Mouse (Mus musculus) heart, embryonic 11.5 days (tissue): ENCODE measurements around the gene Clec4g. TPM values are rescaled to one million over a fixed set of nuclear protein-coding genes. Genes with fewer than 3 reads are reported as not detected.
A peak's percentile ranks its signal among the peaks of the same experiment; 100 is the strongest.
"Not testable (repeated sequence)": the region's sequence is repeated elsewhere in the genome, so short reads cannot be mapped to it uniquely, and the experiment has no call there.

Experiments
- ATAC-seq: fragments of 200-750 bp; cut with Nextera tagmentation; replicated peaks from 2 replicates; pipeline ENCODE4 v1.8.0; 2017; ENCODE audit warnings: moderate library complexity; ENCODE audit not compliant: insufficient number of reproducible peaks, low FRiP score, low TSS enrichment
- H3K27ac ChIP-seq: fragments of 300-500 bp; sonication (generic); 2 replicates; pipeline ENCODE4 v1.5.1; 2014; ENCODE audit warnings: mild to moderate bottlenecking, low read depth, low read length
- H3K27me3 ChIP-seq: fragments of 300-500 bp; sonication (generic); 2 replicates; pipeline ENCODE4 v1.6.1; 2014; ENCODE audit warnings: mild to moderate bottlenecking, low read length, mixed read lengths; ENCODE audit not compliant: control insufficient read depth, insufficient read depth
- H3K36me3 ChIP-seq: fragments of 300-500 bp; sonication (generic); 2 replicates; pipeline ENCODE4 v1.6.1; 2014; ENCODE audit warnings: mild to moderate bottlenecking, low read length, moderate library complexity, mixed read lengths; ENCODE audit not compliant: control insufficient read depth, insufficient read depth
- H3K4me1 ChIP-seq: fragments of 300-500 bp; sonication (generic); 2 replicates; pipeline ENCODE4 v1.6.1; 2014; ENCODE audit warnings: low read length; ENCODE audit not compliant: control insufficient read depth, insufficient read depth
- H3K4me2 ChIP-seq: fragments of 300-500 bp; sonication (generic); 2 replicates; pipeline ENCODE4 v1.6.1; 2014; ENCODE audit warnings: mild to moderate bottlenecking, moderate library complexity
- H3K4me3 ChIP-seq: fragments of 300-500 bp; sonication (generic); 2 replicates; pipeline ENCODE4 v1.5.1; 2014; ENCODE audit warnings: low read depth, low read length
- H3K9ac ChIP-seq: fragments of 300-500 bp; sonication (generic); 2 replicates; pipeline ENCODE4 v1.6.1; 2014; ENCODE audit warnings: mild to moderate bottlenecking, low read depth, low read length, moderate library complexity
- H3K9me3 ChIP-seq: fragments of 300-500 bp; sonication (generic); replicated peaks from 2 replicates; pipeline ENCODE4 v1.6.1; 2016; ENCODE audit warnings: low read length; ENCODE audit not compliant: control insufficient read depth
- WGBS: fragments of 180-500 bp; shearing (Covaris S2); extraction: QIAGEN DNeasy Blood & Tissue Kit; methylation state at CpG from one replicate; pipeline ENCODE4 v1.1.7; 2014; ENCODE audit not compliant: insufficient replicate concordance; 5-methylcytosine and 5-hydroxymethylcytosine counted together
- polyA plus RNA-seq: library from polyadenylated mRNA; unstranded; fragments of >200 nt; fragmentation: Nextera tagmentation; extraction: Ambion mirVana; gene quantifications from 2 replicates; pipeline ENCODE4 v1.2.1, GENCODE M21; 2014

Gene Clec4g
- 4.1 and 4.6 TPM in 2 replicates for polyA plus RNA-seq

DNA sequence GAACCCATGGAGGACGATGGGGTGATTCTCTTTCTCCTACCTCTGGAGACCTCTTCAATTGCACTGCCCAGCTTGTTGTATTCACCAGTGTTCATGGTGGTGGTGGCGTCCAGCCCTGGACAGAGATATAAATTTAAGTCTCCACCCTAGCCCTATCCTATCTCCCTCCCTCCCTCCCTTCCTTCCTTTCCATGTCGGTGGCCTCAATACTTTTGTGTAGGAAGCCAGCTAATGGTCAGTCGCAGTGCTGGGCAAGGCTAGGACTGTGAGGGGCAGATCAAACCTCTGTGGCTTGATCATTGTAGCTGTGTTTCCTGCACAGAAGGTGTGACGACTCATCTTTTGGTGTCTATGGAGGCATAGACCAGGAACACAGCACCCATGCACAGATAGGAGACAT is at the start of gene Clec4g:
Clec4g (minus strand) TSS at position 101 of the 400 bp plus-strand sequence.
- Histone ChIP-seq H3K4me2 (no peak within 1 kb of the TSS), H3K27ac (no peak within 1 kb of the TSS), H3K4me1 (no peaks in the 10 kb centered on the region), H3K9ac (no peak within 1 kb of the TSS), H3K4me3 (no peak within 1 kb of the TSS), H3K27me3 (no peaks in the 10 kb centered on the region), H3K9me3 (0 out of 2 replicates have a peak, but pooled peaks cover 3% of the 10 kb centered on the region), H3K36me3 (no peaks in the 10 kb centered on the region)
- WGBS, result 54% methylated on average over 5 of the region's 5 CpGs
- ATAC-seq, result no peak

DNA sequence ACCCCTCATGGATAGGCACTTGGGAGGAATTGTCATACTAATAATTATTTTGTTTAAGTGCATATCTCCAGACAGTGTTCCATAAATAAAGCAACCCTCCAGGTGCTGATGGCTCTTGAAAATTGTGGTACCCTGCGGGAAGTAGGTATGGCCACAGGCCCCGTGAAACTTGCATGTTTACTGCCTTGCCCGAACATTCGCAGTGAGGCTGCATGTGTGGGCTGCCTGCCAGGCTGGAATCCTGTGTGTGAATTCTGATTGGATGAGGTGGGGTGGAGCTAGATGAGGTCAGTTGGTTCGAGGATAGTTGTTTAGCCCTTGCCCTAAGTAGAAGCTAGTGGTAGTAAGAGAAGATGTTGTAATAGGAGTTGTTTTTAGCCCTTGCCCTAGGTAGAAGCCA is 48.2 kb upstream of the Clec4g start:
- H3K9ac ChIP-seq, H3K27me3 ChIP-seq, ATAC-seq, H3K4me1 ChIP-seq, H3K4me3 ChIP-seq, H3K4me2 ChIP-seq, H3K27ac ChIP-seq, H3K36me3 ChIP-seq: not testable (repeated sequence)
- H3K9me3 ChIP-seq, result peaks cover 10% of the 10 kb centered on the region
- WGBS, result 81% methylated on average over 5 of the region's 5 CpGs

DNA sequence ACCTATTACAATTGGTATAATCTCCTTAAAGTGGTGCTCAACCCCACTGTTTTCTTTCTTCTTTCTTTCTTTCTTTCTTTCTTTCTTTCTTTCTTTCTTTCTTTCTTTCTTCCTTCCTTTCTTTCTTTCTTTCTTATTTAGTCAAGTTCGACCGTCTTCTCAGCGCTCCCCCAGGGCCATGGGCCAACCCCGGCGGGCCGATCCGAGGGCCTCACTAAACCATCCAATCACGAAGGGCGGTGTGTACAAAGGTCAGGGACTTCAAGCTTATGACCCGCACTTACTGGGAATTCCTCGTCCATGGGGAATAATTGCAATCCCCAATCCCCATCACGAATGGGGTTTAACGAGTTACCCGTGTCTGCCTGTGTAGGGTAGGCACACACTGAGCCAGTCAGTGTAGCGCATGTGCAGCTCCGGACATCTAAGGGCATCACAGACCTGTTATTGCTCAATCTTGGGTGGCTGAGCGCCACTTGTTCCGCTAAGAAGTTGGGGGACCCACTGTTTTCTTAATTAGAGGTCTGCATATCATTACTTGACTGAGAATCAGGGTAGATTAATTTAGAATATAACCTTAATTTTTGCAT is 33.9 kb upstream of the Clec4g start:
- Histone ChIP-seq H3K4me3 (no peak overlapping the region), H3K9ac (no peak overlapping the region), H3K27ac (no peak overlapping the region), H3K4me1 (no peaks in the 10 kb centered on the region), H3K36me3 (no peaks in the 10 kb centered on the region), H3K27me3 (no peaks in the 10 kb centered on the region), H3K4me2 (no peak overlapping the region), H3K9me3 (peaks cover 4% of the 10 kb centered on the region)
- 63% methylated on average over 18 of the region's 18 CpGs for WGBS
- ATAC-seq, result peak; percentile 100

DNA sequence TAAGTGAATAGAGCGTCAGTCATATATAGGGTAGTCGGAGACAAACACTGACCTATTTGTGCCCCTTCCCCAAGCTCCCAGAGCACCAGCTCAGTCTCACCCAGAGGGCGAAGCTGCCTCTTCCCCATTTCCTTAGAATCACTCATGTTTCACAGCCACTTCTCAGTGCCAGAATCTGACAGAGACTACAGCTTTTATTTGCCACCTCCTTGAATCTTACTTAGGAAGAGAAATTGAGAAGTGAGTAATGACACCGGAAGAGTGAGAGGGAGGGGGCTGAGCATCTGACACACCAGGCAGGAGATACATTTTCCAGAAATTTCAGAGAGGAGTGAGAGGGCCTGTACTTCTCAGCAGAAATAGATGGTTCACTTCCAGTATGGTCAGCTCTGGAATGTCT is 28.3 kb upstream of the Clec4g start, which contains the start of gene Cd209a:
Cd209a (minus strand) TSS at position 224 of the 400 bp plus-strand sequence.
- Histone ChIP-seq H3K9ac (no peak within 1 kb of the TSS), H3K27ac (no peak within 1 kb of the TSS), H3K27me3 (no peaks in the 10 kb centered on the region), H3K9me3 (no peaks in the 10 kb centered on the region), H3K36me3 (no peaks in the 10 kb centered on the region), H3K4me2 (no peak within 1 kb of the TSS), H3K4me3 (no peak within 1 kb of the TSS), H3K4me1 (no peaks in the 10 kb centered on the region)
- 88% methylated on average over 4 of the region's 4 CpGs for WGBS
- no peak for ATAC-seq

DNA sequence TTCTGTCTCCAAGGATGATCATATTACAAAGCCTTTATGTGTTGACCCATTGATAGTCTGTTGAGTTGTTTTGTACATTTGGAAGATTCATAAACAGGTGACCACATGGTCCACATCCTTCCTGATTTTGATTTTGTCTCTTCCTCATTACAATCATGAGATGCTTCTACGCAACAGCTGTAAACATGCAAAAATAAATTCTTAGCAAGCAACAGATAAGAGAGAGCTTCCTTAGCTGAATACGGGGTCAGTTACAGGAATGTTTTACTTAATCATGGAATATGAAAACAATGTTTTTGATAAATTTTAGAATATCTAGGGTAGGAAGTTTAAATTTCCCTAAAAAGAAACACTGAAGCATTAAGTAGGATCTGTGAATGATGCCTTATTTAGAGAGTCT is 16.5 kb upstream of the Clec4g start:
- 82% methylated on average over 2 of the region's 2 CpGs for WGBS
- H3K4me2 ChIP-seq, result no peak overlapping the region
- H3K27ac ChIP-seq, result no peak overlapping the region
- no peaks in the 10 kb centered on the region for H3K27me3 ChIP-seq
- no peak for ATAC-seq
- H3K4me1 ChIP-seq, result no peaks in the 10 kb centered on the region
- H3K36me3 ChIP-seq, result no peaks in the 10 kb centered on the region
- no peak overlapping the region for H3K4me3 ChIP-seq
- H3K9me3 ChIP-seq, result no peaks in the 10 kb centered on the region
- H3K9ac ChIP-seq, result no peak overlapping the region

DNA sequence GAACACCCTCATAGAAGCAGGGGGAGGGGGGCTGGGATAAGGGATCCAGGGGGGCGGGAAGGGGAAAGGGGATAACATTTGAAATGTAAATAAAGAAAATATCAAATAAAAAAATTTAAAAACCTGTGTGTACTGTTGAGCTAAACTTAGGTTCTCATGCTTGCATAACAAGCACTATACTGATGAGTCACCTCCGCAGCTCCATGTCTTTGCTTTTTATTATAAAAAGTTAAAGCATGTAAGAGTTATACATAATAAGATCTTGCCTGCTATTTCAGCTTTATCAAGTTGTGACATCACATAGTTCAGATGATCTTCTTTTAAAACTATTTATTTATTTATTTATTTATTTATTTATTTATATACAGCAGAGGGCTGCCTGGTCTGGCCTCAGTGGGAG is 15.1 kb upstream of the Clec4g start:
- no peak for ATAC-seq
- Histone ChIP-seq H3K4me1 (no peaks in the 10 kb centered on the region), H3K4me2 (no peak overlapping the region), H3K4me3 (no peak overlapping the region), H3K9me3 (no peaks in the 10 kb centered on the region), H3K27me3 (no peaks in the 10 kb centered on the region), H3K36me3 (no peaks in the 10 kb centered on the region), H3K27ac (no peak overlapping the region), H3K9ac (no peak overlapping the region)
- WGBS, result 76% methylated on average over 2 of the region's 2 CpGs

DNA sequence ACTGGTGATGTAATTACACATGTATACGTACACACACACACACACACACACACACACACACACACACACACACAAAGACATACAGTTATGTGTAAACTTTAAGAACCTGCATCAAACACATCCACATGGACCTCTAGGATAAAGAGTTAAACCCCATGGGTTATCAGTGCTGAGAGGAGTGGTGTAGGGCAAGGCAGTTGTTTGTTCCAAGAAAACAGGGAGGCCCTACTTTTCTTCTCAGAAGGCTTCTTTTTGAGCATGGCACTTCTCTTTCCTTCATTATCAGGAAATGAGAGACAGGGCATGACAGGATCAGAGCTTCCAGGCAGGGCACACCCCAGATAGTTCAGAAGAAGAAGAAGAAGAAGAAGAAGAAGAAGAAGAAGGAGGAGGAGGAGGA is 13.6 kb upstream of the Clec4g start:
- Histone ChIP-seq H3K4me1 (no peaks in the 10 kb centered on the region), H3K9me3 (no peaks in the 10 kb centered on the region), H3K27me3 (no peaks in the 10 kb centered on the region), H3K9ac (no peak overlapping the region), H3K27ac (no peak overlapping the region), H3K4me2 (no peak overlapping the region), H3K36me3 (no peaks in the 10 kb centered on the region), H3K4me3 (no peak overlapping the region)
- no peak for ATAC-seq
- 53% methylated on average over 1 of the region's 1 CpGs for WGBS

DNA sequence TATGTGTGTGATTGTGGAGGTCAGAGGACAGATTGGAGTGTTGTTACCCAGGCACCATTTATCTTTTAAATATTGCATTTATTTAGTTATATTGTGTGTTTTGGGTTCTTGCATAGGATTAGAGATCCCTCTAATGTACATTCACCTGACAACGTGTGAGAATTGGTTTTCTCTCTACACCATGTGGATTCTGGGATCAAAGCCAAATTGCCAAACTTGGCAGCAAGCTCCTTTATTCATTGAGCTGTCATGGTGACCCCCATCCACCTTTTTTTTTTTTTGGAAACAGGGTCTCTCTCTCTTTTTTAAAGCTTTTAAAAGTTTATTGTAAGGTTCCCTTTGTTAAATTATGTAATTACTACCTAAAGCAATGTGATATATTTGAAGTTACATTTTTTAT is 590 bp upstream of the Clec4g start:
- ATAC-seq, result no peak
- Histone ChIP-seq H3K4me3 (no peak overlapping the region), H3K4me2 (no peak overlapping the region), H3K9ac (no peak overlapping the region), H3K36me3 (no peaks in the 10 kb centered on the region), H3K27ac (no peak overlapping the region), H3K4me1 (no peaks in the 10 kb centered on the region), H3K27me3 (no peaks in the 10 kb centered on the region), H3K9me3 (0 out of 2 replicates have a peak, but pooled peaks cover 3% of the 10 kb centered on the region)
- 32% methylated on average over 1 of the region's 1 CpGs for WGBS

DNA sequence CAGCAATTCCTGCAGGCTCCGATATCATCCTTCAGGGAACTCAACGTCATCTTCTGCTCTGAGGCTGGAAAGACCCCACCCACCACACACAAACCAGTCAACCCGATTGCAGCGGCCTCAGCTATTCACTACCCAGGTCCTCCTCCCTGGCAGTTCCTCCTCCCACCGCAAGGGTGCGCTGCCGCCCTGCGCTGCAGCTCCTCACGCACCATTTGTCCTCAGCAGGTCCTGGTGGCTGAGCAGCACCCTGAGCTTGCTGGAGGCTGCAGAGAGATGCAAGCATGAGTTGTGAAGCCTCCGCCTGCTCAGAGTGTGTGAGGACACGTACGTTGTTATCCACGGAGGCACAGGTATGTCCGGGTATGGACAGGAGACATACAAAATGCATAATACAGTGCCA is 1.9 kb downstream of the Clec4g start:
- whole genome bisulfite sequencing, result 14% methylated on average over 14 of the region's 14 CpGs

More for the DNA sequence above, 1.9 kb downstream of the Clec4g start:
- ATAC-seq, result peak; percentile 53
- no peaks in the 10 kb centered on the region for H3K27me3 ChIP-seq
- no peak overlapping the region for H3K4me3 ChIP-seq
- H3K9ac ChIP-seq, result no peak overlapping the region
- no peaks in the 10 kb centered on the region for H3K36me3 ChIP-seq
- no peak overlapping the region for H3K27ac ChIP-seq
- H3K4me1 ChIP-seq, result no peaks in the 10 kb centered on the region
- H3K4me2 ChIP-seq, result no peak overlapping the region
- no peaks in the 10 kb centered on the region for H3K9me3 ChIP-seq
